Mouse (Mus musculus) telencephalon, adult 2 months (tissue): ENCODE measurements at regions not wholly inside any gene's neighbourhood (a gene's known extent, or its start where the extent isn't known, plus 50 kb on each side); places are given as distances from the start of the nearest gene placed in this dataset.

ENCODE experiments used
- DNase-seq: peaks from one replicate; pipeline ENCODE4 v3.0.0-alpha.2; 2011; ENCODE audit warnings: low read depth, low spot score

GRCm38 (mm10) chr4:9132982-9133625 is 894.3 kb upstream of the Car8 start:
- no peak for DNase-seq

- DNase-seq: no peak
These were observed 893.5 kb upstream of the Car8 start for GRCm38 (mm10) chr4:9132356-9132755.

- no peak for DNase-seq
These were observed 892.8 kb upstream of the Car8 start for GRCm38 (mm10) chr4:9131610-9132009.

GRCm38 (mm10) chr4:9125236-9125963 is 886.6 kb upstream of the Car8 start:
- no peak for DNase-seq

- no peak for DNase-seq
These were observed 885.9 kb upstream of the Car8 start for GRCm38 (mm10) chr4:9124586-9125232.

- no peak for DNase-seq
These were observed 885.3 kb upstream of the Car8 start for GRCm38 (mm10) chr4:9124109-9124508.

GRCm38 (mm10) chr4:9123396-9124031 is 884.7 kb upstream of the Car8 start:
- no peak for DNase-seq

- DNase-seq: no peak
These were observed 883.9 kb upstream of the Car8 start for GRCm38 (mm10) chr4:9122639-9123286.

GRCm38 (mm10) chr4:9116955-9117647 is 878.3 kb upstream of the Car8 start:
- no peak for DNase-seq

GRCm38 (mm10) chr4:9115874-9116273 is 877.0 kb upstream of the Car8 start:
- no peak for DNase-seq

- no peak for DNase-seq
These were observed 875.1 kb upstream of the Car8 start for GRCm38 (mm10) chr4:9113982-9114381.

GRCm38 (mm10) chr4:9110355-9110754 is 871.5 kb upstream of the Car8 start:
- DNase-seq: no peak

- no peak for DNase-seq
These were observed 868.5 kb upstream of the Car8 start for GRCm38 (mm10) chr4:9107295-9107694.

- no peak for DNase-seq
These were observed 867.9 kb upstream of the Car8 start for GRCm38 (mm10) chr4:9106778-9107177.

GRCm38 (mm10) chr4:9104657-9105056 is 865.8 kb upstream of the Car8 start:
- DNase-seq: no peak

GRCm38 (mm10) chr4:9103958-9104357 is 865.1 kb upstream of the Car8 start:
- no peak for DNase-seq

GRCm38 (mm10) chr4:9096809-9097700 is 858.2 kb upstream of the Car8 start:
- peak; percentile 47 for DNase-seq

GRCm38 (mm10) chr4:9096274-9096673 is 857.4 kb upstream of the Car8 start:
- DNase-seq: no peak

- DNase-seq: no peak
These were observed 856.8 kb upstream of the Car8 start for GRCm38 (mm10) chr4:9095646-9096045.

GRCm38 (mm10) chr4:9094522-9094921 is 855.7 kb upstream of the Car8 start:
- no peak for DNase-seq
